Mouse (Mus musculus) lung, adult 2 months (tissue): ENCODE data around the gene Rps6kc1. TPM values are rescaled to one million over a fixed set of nuclear protein-coding genes. Genes with fewer than 3 reads are reported as not detected.
"Not testable (repeated sequence)": the region's sequence is repeated elsewhere in the genome, so short reads cannot be mapped to it uniquely, and the experiment has no call there.

Experiments
- DNase-seq: peaks from one replicate; pipeline ENCODE4 v3.0.0; 2022
- H3K4me1 ChIP-seq: fragments of 200-500 bp; 2 replicates; pipeline ENCODE4 v1.6.1; 2011; ENCODE audit warnings: low read length; ENCODE audit not compliant: control insufficient read depth, insufficient read depth
- H3K4me3 ChIP-seq: fragments of 200-500 bp; replicated peaks from 2 replicates; pipeline ENCODE3; 2011; ENCODE audit warnings: low read depth, mild to moderate bottlenecking, control low read depth, low read length; ENCODE audit errors: extremely low read depth
- CTCF ChIP-seq: fragments of 200-500 bp; IDR thresholded peaks from 2 replicates; pipeline ENCODE4 v1.5.1; 2011; ENCODE audit warnings: mild to moderate bottlenecking, low read length, control low read depth; ENCODE audit not compliant: insufficient read depth
- POLR2A ChIP-seq: fragments of 200-500 bp; IDR thresholded peaks from 2 replicates; pipeline ENCODE4 v1.6.1; 2011; ENCODE audit warnings: low read depth, mild to moderate bottlenecking, control low read depth, low read length, borderline replicate concordance; ENCODE audit errors: extremely low read depth
- WGBS: fragments of 180-500 bp; shearing (Covaris S2); methylation state at CpG from one replicate; pipeline ENCODE4 v1.1.7; 2018; 5-methylcytosine and 5-hydroxymethylcytosine counted together
- polyA plus RNA-seq: library from polyadenylated mRNA; depleted of rRNA; stranded (reverse); fragments of >200 nt; gene quantifications from 2 replicates; pipeline ENCODE4 v1.2.3, GENCODE M21; 2012

Gene Rps6kc1
- polyA plus RNA-seq, 1 experiment: 9.7 TPM

- WGBS: 2% methylated on average over 27 of the region's 27 CpGs
- peak; percentile 64 for DNase-seq
- TF ChIP-seq POLR2A: no peak
- TF ChIP-seq CTCF: no peak
- peak overlapping the region; percentile 97 for H3K4me3 ChIP-seq
- H3K4me1 ChIP-seq: peaks cover 13% of the 10 kb centered on the region
Measured at GRCm38 (mm10) chr1:190929010-190929695, 17.6 kb upstream of the Rps6kc1 start.

- WGBS: under 1% methylated on average over 50 of the region's 79 CpGs
- TF ChIP-seq CTCF (no peak), POLR2A (peak; percentile 72)
- peaks cover 13% of the 10 kb centered on the region for H3K4me1 ChIP-seq
- DNase-seq: peak; percentile 98
- peak overlapping the region; percentile 97 for H3K4me3 ChIP-seq
Measured at GRCm38 (mm10) chr1:190928370-190929009, 16.9 kb upstream of the Rps6kc1 start.

- WGBS: 4% methylated on average over 16 of the region's 16 CpGs
- Histone ChIP-seq H3K4me3 (peak overlapping the region; percentile 97), H3K4me1 (peaks cover 13% of the 10 kb centered on the region)
- peak; percentile 10 for DNase-seq
- TF ChIP-seq POLR2A (no peak), CTCF (no peak)
Measured at GRCm38 (mm10) chr1:190927751-190928369, 16.3 kb upstream of the Rps6kc1 start.

GRCm38 (mm10) chr1:190927311-190927710, 15.7 kb upstream of the Rps6kc1 start:
- no peak for DNase-seq
- 64% methylated on average over 3 of the region's 3 CpGs for WGBS
- Histone ChIP-seq H3K4me1 (peaks cover 13% of the 10 kb centered on the region), H3K4me3 (no peak overlapping the region)
- TF ChIP-seq POLR2A: no peak

- H3K4me3 ChIP-seq, DNase-seq: not testable (repeated sequence)
- 81% methylated on average over 3 of the region's 3 CpGs for WGBS
- H3K4me1 ChIP-seq: peaks cover 10% of the 10 kb centered on the region
Measured at GRCm38 (mm10) chr1:190924812-190925211, 13.2 kb upstream of the Rps6kc1 start, which contains the start of gene Angel2. Gene Angel2 (plus strand): TSS chr1:190925112.

GRCm38 (mm10) chr1:190919725-190920469, 8.3 kb upstream of the Rps6kc1 start:
- Histone ChIP-seq H3K4me1 (no peaks in the 10 kb centered on the region), H3K4me3 (no peak overlapping the region)
- DNase-seq: no peak
- WGBS: 59% methylated on average over 8 of the region's 8 CpGs
- TF ChIP-seq POLR2A: no peak
- no peak for TF ChIP-seq CTCF

GRCm38 (mm10) chr1:190918938-190919337, 7.4 kb upstream of the Rps6kc1 start:
- H3K4me1 ChIP-seq: no peaks in the 10 kb centered on the region
- no peak for DNase-seq
- TF ChIP-seq POLR2A (no peak), CTCF (no peak)
- 52% methylated on average over 7 of the region's 7 CpGs for WGBS
- no peak overlapping the region for H3K4me3 ChIP-seq

- WGBS: 50% methylated on average over 1 of the region's 1 CpGs
- Histone ChIP-seq H3K4me3 (no peak overlapping the region), H3K4me1 (peaks cover 5% of the 10 kb centered on the region; the same call in 1 of the 2 replicates)
- no peak for DNase-seq
- TF ChIP-seq CTCF: no peak
Measured at GRCm38 (mm10) chr1:190912623-190913022, 1.1 kb upstream of the Rps6kc1 start.

GRCm38 (mm10) chr1:190910836-190911235, 734 bp downstream of the Rps6kc1 start:
- no peak for TF ChIP-seq POLR2A
- no peak for TF ChIP-seq CTCF
- H3K4me3 ChIP-seq: peak overlapping the region; percentile 91
- H3K4me1 ChIP-seq: peaks cover 5% of the 10 kb centered on the region; the same call in 1 of the 2 replicates
- no peak for DNase-seq
- WGBS: 39% methylated on average over 6 of the region's 6 CpGs
